Mouse (Mus musculus) lung, adult 2 months (tissue): Measurements from ENCODE around the gene Rab26.

Source experiments
- CTCF ChIP-seq: fragments of 200-500 bp; IDR thresholded peaks from 2 replicates; pipeline ENCODE4 v1.5.1; 2011; ENCODE audit warnings: mild to moderate bottlenecking, low read length, control low read depth; ENCODE audit not compliant: insufficient read depth
- POLR2A ChIP-seq: fragments of 200-500 bp; IDR thresholded peaks from 2 replicates; pipeline ENCODE4 v1.6.1; 2011; ENCODE audit warnings: low read depth, mild to moderate bottlenecking, control low read depth, low read length, borderline replicate concordance; ENCODE audit errors: extremely low read depth

- TF ChIP-seq POLR2A (no peak), CTCF (no peak)
Measured at GRCm38 (mm10) chr17:24537536-24537935, 3.5 kb upstream of the Rab26 start.
